Mouse (Mus musculus): ENCODE results near the gene Aldoart1. TPM values are rescaled to one million over a fixed set of nuclear protein-coding genes. Genes with fewer than 3 reads are reported as not detected.

Gene Aldoart1
- not detected in 2 replicates for polyA plus RNA-seq (2016; fragmentation: Nextera tagmentation; extraction: Ambion mirVana)

DNA sequence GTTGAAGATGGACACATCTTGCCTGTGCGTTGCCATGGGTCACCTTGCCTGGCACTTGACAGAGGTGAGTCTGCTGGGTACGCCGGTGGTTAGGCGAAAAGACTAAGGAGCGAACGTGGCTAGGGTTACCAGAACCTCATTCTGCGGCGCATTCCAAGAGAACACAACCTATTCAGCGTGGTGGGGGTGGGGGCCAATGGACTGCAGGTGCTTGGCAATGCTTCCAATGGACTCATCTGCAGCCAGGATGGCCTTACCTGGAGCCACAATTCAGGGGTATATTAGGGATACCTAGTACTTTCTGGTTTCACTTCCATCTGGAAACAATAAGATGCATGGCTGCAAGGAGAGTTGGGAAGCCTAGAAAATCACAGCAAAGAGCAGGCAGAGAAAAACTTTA is at the start of gene Aldoart1:
Gene Aldoart1 (minus strand): TSS at position 101 of the 400 bp plus-strand sequence.
- Histone ChIP-seq H3K9ac (no peak within 1 kb of the TSS), H3K4me3 (no peak within 1 kb of the TSS), H3K9me3 (replicated peaks) (0 out of 2 replicates have a peak, but pooled peaks cover 7% of the 10 kb centered on the region), H3K36me3 (no peaks in the 10 kb centered on the region), H3K4me2 (no peak within 1 kb of the TSS), H3K4me1 (replicated peaks) (no peaks in the 10 kb centered on the region), H3K27me3 (replicated peaks) (no peaks in the 10 kb centered on the region), H3K27ac (ENCODE audit: poor library complexity, severe bottlenecking) (no peak within 1 kb of the TSS)
- 92% methylated on average over 9 of the region's 9 CpGs for WGBS
- ATAC-seq (ENCODE audit: insufficient number of reproducible peaks, low FRiP score) = no peak

DNA sequence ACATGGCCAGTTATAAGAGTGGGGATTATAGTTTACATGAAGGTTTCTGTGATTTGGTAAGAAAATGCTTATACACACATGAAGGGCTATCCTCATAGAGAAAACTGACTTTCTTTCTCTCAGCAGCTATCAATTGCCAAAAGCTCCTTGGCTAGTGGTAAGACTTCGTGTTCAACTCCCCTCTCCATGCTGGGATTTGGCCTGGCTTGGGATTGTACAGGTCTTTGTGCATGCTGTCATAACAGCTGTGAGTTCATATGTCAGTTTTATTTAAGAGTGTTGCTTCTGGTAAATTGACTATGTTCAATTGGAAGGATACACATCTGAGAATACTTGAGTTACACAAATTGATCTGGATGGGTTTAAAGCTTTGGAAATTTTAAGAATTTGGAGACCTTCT is 49.1 kb upstream of the Aldoart1 start:
- 68% methylated on average over 1 of the region's 1 CpGs for WGBS
- no peaks in the 10 kb centered on the region for H3K27me3 ChIP-seq (replicated peaks)
- no peak overlapping the region for H3K4me3 ChIP-seq
- H3K9me3 ChIP-seq (replicated peaks) = 0 out of 2 replicates have a peak, but pooled peaks cover 2% of the 10 kb centered on the region
- H3K36me3 ChIP-seq = no peaks in the 10 kb centered on the region
- no peak overlapping the region for H3K4me2 ChIP-seq
- ATAC-seq (ENCODE audit: insufficient number of reproducible peaks, low FRiP score) = no peak
- no peak overlapping the region for H3K9ac ChIP-seq
- no peaks in the 10 kb centered on the region for H3K4me1 ChIP-seq (replicated peaks)
- H3K27ac ChIP-seq (ENCODE audit: poor library complexity, severe bottlenecking) = no peak overlapping the region

DNA sequence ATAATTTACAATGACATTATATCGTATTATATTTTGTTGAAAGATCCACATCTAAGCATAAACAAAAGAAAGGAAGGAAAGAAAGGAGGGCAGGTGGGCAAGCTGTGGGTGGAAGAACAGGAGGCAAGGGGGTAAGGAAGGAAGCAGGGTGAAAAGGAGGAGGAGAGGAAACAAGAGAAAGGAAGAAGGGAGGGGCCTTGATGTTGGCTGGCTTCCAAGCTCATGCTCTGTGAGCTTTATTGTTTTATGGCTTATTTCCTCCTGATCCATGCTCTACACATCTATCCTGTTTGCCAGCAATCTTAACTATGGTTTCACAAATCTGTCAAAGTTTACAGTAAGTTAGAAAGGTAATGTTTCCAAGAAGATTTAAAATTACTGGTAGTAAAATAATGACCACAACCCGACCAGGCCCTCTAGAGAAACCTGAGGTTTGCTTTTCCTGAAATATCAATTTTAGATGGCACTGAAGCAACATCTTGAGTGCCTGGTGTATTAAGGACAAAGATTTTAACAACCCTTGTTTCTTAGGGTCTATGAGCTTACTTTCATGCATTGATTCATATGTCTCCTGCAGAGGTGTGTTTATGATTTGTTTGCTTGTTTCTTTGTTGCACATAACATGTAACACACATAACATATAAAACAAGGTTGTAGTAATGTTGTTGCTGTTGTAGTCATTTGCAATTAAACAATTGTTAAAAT is 13.1 kb upstream of the Aldoart1 start:
- Histone ChIP-seq H3K4me3 (no peak overlapping the region), H3K9me3 (replicated peaks) (no peaks in the 10 kb centered on the region), H3K9ac (no peak overlapping the region), H3K4me1 (replicated peaks) (no peaks in the 10 kb centered on the region), H3K4me2 (no peak overlapping the region), H3K27me3 (replicated peaks) (no peaks in the 10 kb centered on the region), H3K36me3 (no peaks in the 10 kb centered on the region), H3K27ac (ENCODE audit: poor library complexity, severe bottlenecking) (no peak overlapping the region)
- WGBS = 77% methylated on average over 2 of the region's 2 CpGs
- no peak for ATAC-seq (ENCODE audit: insufficient number of reproducible peaks, low FRiP score)

DNA sequence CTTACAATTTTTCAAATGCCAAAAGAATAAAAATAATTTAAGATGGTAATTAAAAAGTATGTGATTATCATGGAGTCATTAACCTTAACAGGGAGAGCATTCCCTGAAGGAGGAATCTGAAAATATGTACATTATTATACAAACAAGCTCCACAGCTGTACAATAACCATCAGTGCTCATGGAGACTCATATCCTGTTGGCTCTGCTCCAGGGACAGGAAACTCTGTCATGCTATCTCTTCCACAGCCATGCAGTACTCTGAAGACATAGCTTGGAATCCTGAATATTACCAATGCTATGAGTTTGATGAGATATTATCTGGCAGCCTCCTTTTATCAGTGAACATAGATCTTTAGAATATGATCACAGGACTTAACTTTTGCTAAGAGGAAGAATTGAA is 8.2 kb downstream of the Aldoart1 start:
- Histone ChIP-seq H3K27me3 (replicated peaks) (no peaks in the 10 kb centered on the region), H3K9me3 (replicated peaks) (no peaks in the 10 kb centered on the region), H3K27ac (ENCODE audit: poor library complexity, severe bottlenecking) (no peak overlapping the region), H3K4me3 (no peak overlapping the region), H3K36me3 (no peaks in the 10 kb centered on the region), H3K4me2 (no peak overlapping the region), H3K4me1 (replicated peaks) (no peaks in the 10 kb centered on the region), H3K9ac (no peak overlapping the region)
- no peak for ATAC-seq (ENCODE audit: insufficient number of reproducible peaks, low FRiP score)

DNA sequence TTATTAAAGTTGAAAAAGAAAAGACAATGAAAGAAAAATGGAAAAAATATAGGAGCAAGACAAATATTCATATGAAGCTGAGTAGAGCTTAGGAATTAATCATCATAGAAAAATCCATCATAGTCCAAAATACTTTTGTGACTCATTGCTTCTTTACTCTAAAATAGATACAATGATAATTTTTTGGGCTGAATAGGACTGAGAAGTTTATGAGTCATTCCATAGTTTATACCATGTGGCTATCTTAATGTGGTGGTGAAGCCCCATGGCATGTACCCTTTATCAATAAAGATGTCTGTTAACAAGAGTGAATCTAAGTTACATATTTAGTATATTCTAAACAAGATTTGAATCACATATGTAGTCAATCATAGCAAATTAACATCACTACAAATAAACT is 9.4 kb downstream of the Aldoart1 start:
- Histone ChIP-seq H3K36me3 (no peaks in the 10 kb centered on the region), H3K27me3 (replicated peaks) (no peaks in the 10 kb centered on the region), H3K9ac (no peak overlapping the region), H3K9me3 (replicated peaks) (no peaks in the 10 kb centered on the region), H3K4me2 (no peak overlapping the region), H3K4me1 (replicated peaks) (no peaks in the 10 kb centered on the region), H3K4me3 (no peak overlapping the region), H3K27ac (ENCODE audit: poor library complexity, severe bottlenecking) (no peak overlapping the region)
- ATAC-seq (ENCODE audit: insufficient number of reproducible peaks, low FRiP score) = no peak

DNA sequence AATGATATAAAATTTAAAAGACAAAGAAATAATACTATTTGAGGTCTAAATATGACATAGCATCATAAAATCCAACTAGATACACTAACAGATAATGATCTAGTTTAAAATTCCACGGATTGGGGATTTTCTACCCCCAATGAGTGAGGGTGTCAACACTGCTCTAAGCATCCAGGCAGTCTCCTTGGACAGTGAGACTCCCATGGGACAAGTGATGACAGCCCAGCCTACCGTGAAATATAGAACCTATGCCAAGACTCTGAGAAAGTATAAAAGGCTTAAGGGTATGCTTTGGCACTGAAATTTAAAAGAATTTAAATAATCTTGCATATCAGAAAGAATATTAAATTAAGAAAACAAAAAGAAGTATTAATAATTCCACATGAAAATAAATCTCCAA is 16.0 kb downstream of the Aldoart1 start:
- Histone ChIP-seq H3K4me2 (no peak overlapping the region), H3K27ac (ENCODE audit: poor library complexity, severe bottlenecking) (no peak overlapping the region), H3K9me3 (replicated peaks) (no peaks in the 10 kb centered on the region), H3K36me3 (no peaks in the 10 kb centered on the region), H3K9ac (no peak overlapping the region), H3K4me3 (no peak overlapping the region), H3K4me1 (replicated peaks) (no peaks in the 10 kb centered on the region), H3K27me3 (replicated peaks) (no peaks in the 10 kb centered on the region)
- 49% methylated on average over 2 of the region's 2 CpGs for WGBS
- no peak for ATAC-seq (ENCODE audit: insufficient number of reproducible peaks, low FRiP score)

DNA sequence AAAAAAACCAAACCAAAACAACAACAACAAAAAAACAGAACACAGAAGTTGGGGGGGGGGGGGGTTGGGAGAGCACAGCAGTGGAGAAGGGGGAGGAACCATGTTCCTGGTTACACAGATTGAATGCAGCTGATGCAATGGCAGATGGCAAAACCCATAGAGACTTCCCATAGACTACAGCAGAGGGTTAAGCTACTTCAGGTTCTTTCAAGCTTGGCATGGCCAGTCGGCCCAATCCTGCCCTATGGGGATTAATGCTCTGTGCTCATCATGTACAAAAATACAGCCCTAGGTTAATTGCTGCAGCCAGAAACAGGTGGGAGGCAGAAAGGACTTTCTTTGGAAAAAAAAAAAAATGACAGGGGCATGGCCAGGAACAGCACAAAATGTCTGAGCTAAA is 17.0 kb downstream of the Aldoart1 start:
- no peaks in the 10 kb centered on the region for H3K36me3 ChIP-seq
- no peak overlapping the region for H3K4me2 ChIP-seq
- no peak overlapping the region for H3K27ac ChIP-seq (ENCODE audit: poor library complexity, severe bottlenecking)
- WGBS = 58% methylated on average over 1 of the region's 1 CpGs
- no peaks in the 10 kb centered on the region for H3K4me1 ChIP-seq (replicated peaks)
- no peak overlapping the region for H3K4me3 ChIP-seq
- no peak for ATAC-seq (ENCODE audit: insufficient number of reproducible peaks, low FRiP score)
- H3K9me3 ChIP-seq (replicated peaks) = no peaks in the 10 kb centered on the region
- H3K9ac ChIP-seq = no peak overlapping the region
- no peaks in the 10 kb centered on the region for H3K27me3 ChIP-seq (replicated peaks)

DNA sequence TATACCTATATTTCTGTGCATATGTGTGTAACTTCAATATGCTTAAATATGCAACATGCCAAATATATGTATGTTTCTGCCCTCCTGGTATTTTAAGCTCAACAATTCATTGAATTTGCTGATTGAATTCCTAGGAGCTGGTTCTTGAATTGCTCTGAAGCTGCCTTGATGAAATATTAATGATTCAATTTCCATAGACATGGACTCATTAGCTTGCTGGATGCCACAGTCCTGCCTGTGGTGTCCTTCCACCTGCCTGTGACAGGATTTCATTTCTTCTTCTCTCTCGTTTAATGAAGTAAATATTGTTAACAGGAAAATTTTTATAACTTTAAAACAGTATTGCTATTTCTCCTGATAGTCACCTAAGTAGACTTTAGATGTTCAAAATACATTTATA is 51.6 kb downstream of the Aldoart1 start:
- no peaks in the 10 kb centered on the region for H3K9me3 ChIP-seq (replicated peaks)
- H3K4me3 ChIP-seq = no peak overlapping the region
- no peak overlapping the region for H3K27ac ChIP-seq (ENCODE audit: poor library complexity, severe bottlenecking)
- no peak overlapping the region for H3K4me2 ChIP-seq
- no peaks in the 10 kb centered on the region for H3K36me3 ChIP-seq
- H3K9ac ChIP-seq = no peak overlapping the region
- no peaks in the 10 kb centered on the region for H3K27me3 ChIP-seq (replicated peaks)
- no peaks in the 10 kb centered on the region for H3K4me1 ChIP-seq (replicated peaks)
- ATAC-seq (ENCODE audit: insufficient number of reproducible peaks, low FRiP score) = no peak
- 64% methylated on average over 1 of the region's 1 CpGs for WGBS
